Mouse (Mus musculus) lung, postnatal 0 days (tissue): ENCODE measurements around the gene Slc39a13. TPM values are rescaled to one million over a fixed set of nuclear protein-coding genes. Genes with fewer than 3 reads are reported as not detected.

Experiments
- ATAC-seq: fragments of 200-750 bp; cut with Nextera tagmentation; 2 replicates; pipeline ENCODE4 v1.8.0; 2017; ENCODE audit warnings: moderate library complexity
- DNase-seq: peaks from one replicate; pipeline ENCODE4 v3.0.0-alpha.2; 2016; ENCODE audit warnings: low spot score
- H3K27ac ChIP-seq: fragments of 300-500 bp; sonication (generic); 2 replicates; pipeline ENCODE4 v1.5.1; 2014; ENCODE audit warnings: antibody characterized with exemption, mild to moderate bottlenecking, low read length, mixed read lengths
- H3K27me3 ChIP-seq: fragments of 300-500 bp; sonication (generic); replicated peaks from 2 replicates; pipeline ENCODE4 v1.6.1; 2014; ENCODE audit warnings: low read length, mixed read lengths; ENCODE audit not compliant: insufficient read depth
- H3K36me3 ChIP-seq: fragments of 300-500 bp; sonication (generic); 2 replicates; pipeline ENCODE4 v1.6.1; 2014; ENCODE audit warnings: low read length, mixed read lengths; ENCODE audit not compliant: insufficient read depth
- H3K4me1 ChIP-seq: fragments of 300-500 bp; sonication (generic); 2 replicates; pipeline ENCODE4 v1.6.1; 2014; ENCODE audit warnings: antibody characterized with exemption, low read depth, low read length, mixed read lengths; ENCODE audit not compliant: insufficient read depth
- H3K4me2 ChIP-seq: fragments of 300-500 bp; sonication (generic); replicated peaks from 2 replicates; pipeline ENCODE4 v1.6.1; 2014; ENCODE audit warnings: low read depth, mild to moderate bottlenecking, low read length, moderate library complexity, mixed read lengths
- H3K4me3 ChIP-seq: fragments of 300-500 bp; sonication (generic); 2 replicates; pipeline ENCODE4 v1.5.1; 2014; ENCODE audit warnings: low read depth, low read length
- H3K9ac ChIP-seq: fragments of 300-500 bp; sonication (generic); replicated peaks from 2 replicates; pipeline ENCODE4 v1.6.1; 2014; ENCODE audit warnings: low read depth, mild to moderate bottlenecking
- H3K9me3 ChIP-seq: fragments of 300-500 bp; sonication (generic); 2 replicates; pipeline ENCODE4 v1.6.1; 2016; ENCODE audit warnings: low read length, mixed read lengths
- CTCF ChIP-seq: IDR thresholded peaks from 2 replicates; pipeline ENCODE4 v1.5.1; 2016; ENCODE audit warnings: antibody characterized with exemption, mild to moderate bottlenecking
- EP300 ChIP-seq: IDR thresholded peaks from 2 replicates; pipeline ENCODE4 v1.6.1; 2016; ENCODE audit warnings: antibody characterized with exemption, mild to moderate bottlenecking, control low read depth
- WGBS: fragments of 180-500 bp; shearing (Covaris S2); extraction: QIAGEN DNeasy Blood & Tissue Kit; methylation state at CpG from one replicate; pipeline ENCODE4 v1.1.7; 2014; 5-methylcytosine and 5-hydroxymethylcytosine counted together
- polyA plus RNA-seq: library from polyadenylated mRNA; unstranded; fragments of >200 nt; fragmentation: Nextera tagmentation; extraction: Ambion mirVana; gene quantifications from 2 replicates; pipeline ENCODE4 v1.2.1, GENCODE M21; 2015

Slc39a13 gene
- polyA plus RNA-seq, 1 experiment from 2014 or later: 32.6 TPM

DNA sequence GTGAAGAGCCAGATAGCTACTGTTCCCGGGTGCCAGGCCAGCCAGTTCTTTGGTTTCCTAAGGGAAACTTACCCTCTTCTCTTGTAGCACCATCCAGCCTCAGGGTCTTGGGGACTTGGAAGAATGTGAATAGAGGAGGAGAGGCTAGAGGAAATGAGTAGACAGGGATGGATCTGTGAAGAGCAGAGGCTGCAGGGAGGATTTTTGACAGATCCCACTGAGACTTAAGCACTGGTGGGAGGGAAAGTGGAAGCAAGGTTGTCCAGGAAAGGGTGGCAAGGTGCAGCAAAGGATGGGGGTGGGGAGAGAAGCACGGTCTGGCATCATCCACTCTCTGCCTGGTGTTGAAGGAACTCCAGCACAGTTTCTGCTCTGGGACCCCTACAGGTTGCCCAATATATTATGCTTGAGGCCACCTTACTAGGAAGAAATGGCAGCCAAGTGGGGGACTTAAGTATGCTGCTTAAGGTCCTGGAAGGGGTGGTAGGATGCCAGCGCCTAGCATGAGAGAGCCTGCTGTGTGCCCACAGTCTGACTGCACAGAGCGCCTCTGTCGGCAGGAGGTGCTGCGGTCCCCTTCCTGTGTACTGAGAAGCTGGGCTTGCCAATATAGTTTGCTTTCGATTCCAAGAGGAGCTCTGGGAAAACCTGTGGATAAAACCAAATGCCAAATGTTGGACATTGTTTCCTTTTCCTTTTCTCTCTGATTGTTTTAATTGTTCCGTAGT is 52.0 kb downstream of the Slc39a13 start:
- 79% methylated on average over 8 of the region's 8 CpGs for WGBS
- H3K36me3 ChIP-seq: peaks cover 17% of the 10 kb centered on the region; the same call in 1 of the 2 replicates
- no peak overlapping the region for H3K4me3 ChIP-seq
- H3K27me3 ChIP-seq: no peaks in the 10 kb centered on the region
- TF ChIP-seq EP300 (no peak), CTCF (peak; percentile 18; the same call in 1 of the 2 replicates)
- H3K9me3 ChIP-seq: no peaks in the 10 kb centered on the region
- no peak overlapping the region for H3K4me2 ChIP-seq
- no peaks in the 10 kb centered on the region for H3K4me1 ChIP-seq
- H3K9ac ChIP-seq: no peak overlapping the region
- ATAC-seq (no peak), DNase-seq (peak; percentile 9)
- no peak overlapping the region for H3K27ac ChIP-seq

DNA sequence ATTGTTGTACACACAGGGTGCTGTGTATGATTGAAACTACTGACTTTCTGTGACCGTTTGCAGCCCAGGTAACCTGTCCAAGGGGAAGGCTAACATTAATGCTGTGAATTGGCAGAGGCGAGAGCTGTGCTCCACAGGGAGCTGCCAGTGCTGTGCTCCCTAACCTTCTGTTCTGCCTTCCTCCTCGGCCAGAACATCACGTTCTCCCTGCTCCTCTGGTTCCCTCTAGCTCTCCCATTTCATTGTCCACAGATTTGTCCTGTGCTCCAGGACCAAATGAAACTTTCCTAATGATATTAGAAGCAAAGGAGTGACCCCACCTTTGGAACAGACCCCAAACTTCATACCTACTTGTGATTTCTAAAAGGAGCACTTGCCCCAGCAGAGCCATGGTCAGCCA is 54.8 kb downstream of the Slc39a13 start:
- H3K4me1 ChIP-seq: no peaks in the 10 kb centered on the region
- H3K36me3 ChIP-seq: peaks cover 29% of the 10 kb centered on the region
- H3K27me3 ChIP-seq: no peaks in the 10 kb centered on the region
- H3K27ac ChIP-seq: no peak overlapping the region
- no peak overlapping the region for H3K9ac ChIP-seq
- ATAC-seq (no peak), DNase-seq (no peak)
- WGBS: 76% methylated on average over 4 of the region's 4 CpGs
- H3K4me3 ChIP-seq: no peak overlapping the region
- H3K9me3 ChIP-seq: no peaks in the 10 kb centered on the region
- no peak for TF ChIP-seq CTCF
- H3K4me2 ChIP-seq: no peak overlapping the region

DNA sequence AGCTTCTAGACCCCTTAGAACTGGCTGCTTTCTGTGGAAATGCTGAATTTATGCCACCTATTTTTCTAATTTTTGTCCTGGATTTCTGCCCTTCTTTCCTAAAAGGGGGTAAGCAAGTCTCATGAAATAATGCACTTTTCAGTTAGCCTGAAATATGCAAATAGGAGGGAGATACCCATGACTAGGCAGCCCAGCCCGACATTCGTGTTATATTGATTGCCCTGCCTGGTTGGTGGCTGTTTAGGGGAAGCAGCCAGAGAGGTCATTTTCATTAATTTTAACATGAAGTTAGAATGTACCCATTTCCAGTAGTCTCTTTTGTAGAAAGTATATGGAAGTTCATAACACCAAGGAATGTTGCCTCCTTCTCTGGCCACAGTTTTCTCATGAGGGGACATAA is 56.3 kb downstream of the Slc39a13 start:
- Histone ChIP-seq H3K9me3 (no peaks in the 10 kb centered on the region), H3K4me1 (no peaks in the 10 kb centered on the region), H3K9ac (no peak overlapping the region), H3K27me3 (no peaks in the 10 kb centered on the region), H3K4me3 (no peak overlapping the region), H3K4me2 (no peak overlapping the region), H3K36me3 (peaks cover 35% of the 10 kb centered on the region), H3K27ac (no peak overlapping the region)
- TF ChIP-seq CTCF (no peak), EP300 (no peak)
- WGBS: 95% methylated on average over 2 of the region's 2 CpGs
- no peak for DNase-seq
- ATAC-seq: no peak

Other genes with a start within 250 kb of the Slc39a13 start
- 193 and 200 TPM in 2 replicates for gene Mtch2, start 223.3 kb downstream of the Slc39a13 start, polyA plus RNA-seq
- 6.2 and 8.2 TPM in 2 replicates for gene C1qtnf4, start 184.6 kb downstream of the Slc39a13 start, polyA plus RNA-seq
- gene Kbtbd4, start 165.7 kb downstream of the Slc39a13 start, polyA plus RNA-seq: 18.1 and 21.3 TPM in 2 replicates
- 146 and 159 TPM in 2 replicates for gene Ndufs3, start 165.6 kb downstream of the Slc39a13 start, polyA plus RNA-seq
- gene Celf1, start 130.0 kb downstream of the Slc39a13 start, polyA plus RNA-seq: 35.1 and 37.5 TPM in 2 replicates
- 0.84 and 1.8 TPM in 2 replicates for gene Rapsn, start 34.8 kb downstream of the Slc39a13 start, polyA plus RNA-seq
- gene Psmc3, start 16.4 kb downstream of the Slc39a13 start, polyA plus RNA-seq: 181 and 186 TPM in 2 replicates
- 23.9 and 24.2 TPM in 2 replicates for gene Spi1, start 12.0 kb upstream of the Slc39a13 start, polyA plus RNA-seq
- gene Mybpc3, start 47.7 kb upstream of the Slc39a13 start, polyA plus RNA-seq: 4.7 and 6.5 TPM in 2 replicates
- 7.6 and 10.5 TPM in 2 replicates for gene Madd, start 113.4 kb upstream of the Slc39a13 start, polyA plus RNA-seq
- 31.0 and 34.4 TPM in 2 replicates for gene Nr1h3, start 132.4 kb upstream of the Slc39a13 start, polyA plus RNA-seq
- 21.7 and 22.1 TPM in 2 replicates for gene Acp2, start 132.5 kb upstream of the Slc39a13 start, polyA plus RNA-seq
- gene Ddb2, start 166.6 kb upstream of the Slc39a13 start, polyA plus RNA-seq: 13.6 and 14.1 TPM in 2 replicates
- gene Pacsin3, start 185.5 kb upstream of the Slc39a13 start, polyA plus RNA-seq: 31.5 and 34.6 TPM in 2 replicates
- gene Arfgap2, start 194.6 kb upstream of the Slc39a13 start, polyA plus RNA-seq: 57.4 and 64.0 TPM in 2 replicates